Mouse (Mus musculus): ENCODE measurements around the gene Mrs2. TPM values are rescaled to one million over a fixed set of nuclear protein-coding genes. Genes with fewer than 3 reads are reported as not detected.

The Mrs2 gene
- polyA plus RNA-seq, 1 experiment = 27.0 TPM

- Histone ChIP-seq H3K4me3 (ENCODE audit: insufficient read depth, low read length) (no peak overlapping the region), H3K4me1 (ENCODE audit: control insufficient read depth, insufficient read depth, low read length) (no peaks in the 10 kb centered on the region), H3K27ac (ENCODE audit: insufficient read depth, low read length) (no peak overlapping the region)
- TF ChIP-seq CTCF (IDR thresholded peaks at IDR 0.05; ENCODE audit: borderline replicate concordance, insufficient read depth, low read length) (no peak), POLR2A (IDR thresholded peaks at IDR 0.05; ENCODE audit: low read depth, low read length) (no peak)
Observed at GRCm38 (mm10) chr13:24960084-24960483, 60.1 kb downstream of the Mrs2 start.

GRCm38 (mm10) chr13:24958671-24959070, 61.5 kb downstream of the Mrs2 start:
- H3K4me1 ChIP-seq (ENCODE audit: control insufficient read depth, insufficient read depth, low read length) = no peaks in the 10 kb centered on the region
- no peak overlapping the region for H3K27ac ChIP-seq (ENCODE audit: insufficient read depth, low read length)
- TF ChIP-seq CTCF (IDR thresholded peaks at IDR 0.05; ENCODE audit: borderline replicate concordance, insufficient read depth, low read length) = no peak
- no peak for TF ChIP-seq POLR2A (IDR thresholded peaks at IDR 0.05; ENCODE audit: low read depth, low read length)
- H3K4me3 ChIP-seq (ENCODE audit: insufficient read depth, low read length) = no peak overlapping the region

GRCm38 (mm10) chr13:24955500-24955899, 64.7 kb downstream of the Mrs2 start:
- TF ChIP-seq POLR2A (IDR thresholded peaks at IDR 0.05; ENCODE audit: low read depth, low read length) (no peak), CTCF (IDR thresholded peaks at IDR 0.05; ENCODE audit: borderline replicate concordance, insufficient read depth, low read length) (no peak)
- no peak overlapping the region for H3K4me3 ChIP-seq (ENCODE audit: insufficient read depth, low read length)

GRCm38 (mm10) chr13:24955091-24955490, 65.1 kb downstream of the Mrs2 start:
- Histone ChIP-seq H3K4me1 (ENCODE audit: control insufficient read depth, insufficient read depth, low read length) (no peaks in the 10 kb centered on the region), H3K27ac (ENCODE audit: insufficient read depth, low read length) (no peak overlapping the region), H3K4me3 (ENCODE audit: insufficient read depth, low read length) (no peak overlapping the region)
- no peak for TF ChIP-seq POLR2A (IDR thresholded peaks at IDR 0.05; ENCODE audit: low read depth, low read length)
- no peak for TF ChIP-seq CTCF (IDR thresholded peaks at IDR 0.05; ENCODE audit: borderline replicate concordance, insufficient read depth, low read length)

More at GRCm38 (mm10) chr13:24955500-24955899, 64.7 kb downstream of the Mrs2 start:
- H3K27ac ChIP-seq (ENCODE audit: insufficient read depth, low read length) = no peak overlapping the region
- H3K4me1 ChIP-seq (ENCODE audit: control insufficient read depth, insufficient read depth, low read length) = no peaks in the 10 kb centered on the region

GRCm38 (mm10) chr13:24952659-24953058, 67.5 kb downstream of the Mrs2 start:
- H3K4me3 ChIP-seq (ENCODE audit: insufficient read depth, low read length) = no peak overlapping the region
- no peak for TF ChIP-seq POLR2A (IDR thresholded peaks at IDR 0.05; ENCODE audit: low read depth, low read length)
- no peak for TF ChIP-seq CTCF (IDR thresholded peaks at IDR 0.05; ENCODE audit: borderline replicate concordance, insufficient read depth, low read length)
- no peaks in the 10 kb centered on the region for H3K4me1 ChIP-seq (ENCODE audit: control insufficient read depth, insufficient read depth, low read length)
- H3K27ac ChIP-seq (ENCODE audit: insufficient read depth, low read length) = no peak overlapping the region

GRCm38 (mm10) chr13:24948870-24949269, 71.3 kb downstream of the Mrs2 start:
- Histone ChIP-seq H3K4me1 (ENCODE audit: control insufficient read depth, insufficient read depth, low read length) (no peaks in the 10 kb centered on the region), H3K27ac (ENCODE audit: insufficient read depth, low read length) (no peak overlapping the region), H3K4me3 (ENCODE audit: insufficient read depth, low read length) (no peak overlapping the region)
- TF ChIP-seq POLR2A (IDR thresholded peaks at IDR 0.05; ENCODE audit: low read depth, low read length) (no peak), CTCF (IDR thresholded peaks at IDR 0.05; ENCODE audit: borderline replicate concordance, insufficient read depth, low read length) (no peak)

- no peaks in the 10 kb centered on the region for H3K4me1 ChIP-seq (ENCODE audit: control insufficient read depth, insufficient read depth, low read length)
- H3K27ac ChIP-seq (ENCODE audit: insufficient read depth, low read length) = no peak overlapping the region
- TF ChIP-seq CTCF (IDR thresholded peaks at IDR 0.05; ENCODE audit: borderline replicate concordance, insufficient read depth, low read length) (no peak), POLR2A (IDR thresholded peaks at IDR 0.05; ENCODE audit: low read depth, low read length) (no peak)
- H3K4me3 ChIP-seq (ENCODE audit: insufficient read depth, low read length) = no peak overlapping the region
Observed at GRCm38 (mm10) chr13:24947158-24947557, 73.0 kb downstream of the Mrs2 start.

GRCm38 (mm10) chr13:24945567-24945966, 74.6 kb downstream of the Mrs2 start:
- H3K4me3 ChIP-seq (ENCODE audit: insufficient read depth, low read length) = no peak overlapping the region
- H3K27ac ChIP-seq (ENCODE audit: insufficient read depth, low read length) = no peak overlapping the region
- H3K4me1 ChIP-seq (ENCODE audit: control insufficient read depth, insufficient read depth, low read length) = no peaks in the 10 kb centered on the region
- TF ChIP-seq CTCF (IDR thresholded peaks at IDR 0.05; ENCODE audit: borderline replicate concordance, insufficient read depth, low read length) (no peak), POLR2A (IDR thresholded peaks at IDR 0.05; ENCODE audit: low read depth, low read length) (no peak)

GRCm38 (mm10) chr13:24943303-24943702, 76.9 kb downstream of the Mrs2 start:
- no peak overlapping the region for H3K4me3 ChIP-seq (ENCODE audit: insufficient read depth, low read length)
- TF ChIP-seq CTCF (IDR thresholded peaks at IDR 0.05; ENCODE audit: borderline replicate concordance, insufficient read depth, low read length) (no peak), POLR2A (IDR thresholded peaks at IDR 0.05; ENCODE audit: low read depth, low read length) (no peak)
- no peak overlapping the region for H3K27ac ChIP-seq (ENCODE audit: insufficient read depth, low read length)
- 0 out of 2 replicates have a peak, but pooled peaks cover 2% of the 10 kb centered on the region for H3K4me1 ChIP-seq (ENCODE audit: control insufficient read depth, insufficient read depth, low read length)

- H3K4me1 ChIP-seq (ENCODE audit: control insufficient read depth, insufficient read depth, low read length) = 0 out of 2 replicates have a peak, but pooled peaks cover 2% of the 10 kb centered on the region
- no peak within 1 kb of the TSS for H3K4me3 ChIP-seq (ENCODE audit: insufficient read depth, low read length)
- no peak for TF ChIP-seq POLR2A (IDR thresholded peaks at IDR 0.05; ENCODE audit: low read depth, low read length)
- TF ChIP-seq CTCF (IDR thresholded peaks at IDR 0.05; ENCODE audit: borderline replicate concordance, insufficient read depth, low read length) = no peak
- no peak within 1 kb of the TSS for H3K27ac ChIP-seq (ENCODE audit: insufficient read depth, low read length)
Observed at GRCm38 (mm10) chr13:24942512-24943282, 77.5 kb downstream of the Mrs2 start, which contains the start of gene Gpld1. Gene Gpld1, plus strand, starts transcription at chr13:24943152.

All from embryonic fibroblast, embryonic 13.5 days (primary cell).